Mouse (Mus musculus): ENCODE results near the gene Vopp1. TPM values are rescaled to one million over a fixed set of nuclear protein-coding genes. Genes with fewer than 3 reads are reported as not detected.
"Not testable (repeated sequence)": the region's sequence is repeated elsewhere in the genome, so short reads cannot be mapped to it uniquely, and the experiment has no call there.

The Vopp1 gene
- polyA plus RNA-seq, 1 experiment from 2014 or later: 176 TPM

DNA sequence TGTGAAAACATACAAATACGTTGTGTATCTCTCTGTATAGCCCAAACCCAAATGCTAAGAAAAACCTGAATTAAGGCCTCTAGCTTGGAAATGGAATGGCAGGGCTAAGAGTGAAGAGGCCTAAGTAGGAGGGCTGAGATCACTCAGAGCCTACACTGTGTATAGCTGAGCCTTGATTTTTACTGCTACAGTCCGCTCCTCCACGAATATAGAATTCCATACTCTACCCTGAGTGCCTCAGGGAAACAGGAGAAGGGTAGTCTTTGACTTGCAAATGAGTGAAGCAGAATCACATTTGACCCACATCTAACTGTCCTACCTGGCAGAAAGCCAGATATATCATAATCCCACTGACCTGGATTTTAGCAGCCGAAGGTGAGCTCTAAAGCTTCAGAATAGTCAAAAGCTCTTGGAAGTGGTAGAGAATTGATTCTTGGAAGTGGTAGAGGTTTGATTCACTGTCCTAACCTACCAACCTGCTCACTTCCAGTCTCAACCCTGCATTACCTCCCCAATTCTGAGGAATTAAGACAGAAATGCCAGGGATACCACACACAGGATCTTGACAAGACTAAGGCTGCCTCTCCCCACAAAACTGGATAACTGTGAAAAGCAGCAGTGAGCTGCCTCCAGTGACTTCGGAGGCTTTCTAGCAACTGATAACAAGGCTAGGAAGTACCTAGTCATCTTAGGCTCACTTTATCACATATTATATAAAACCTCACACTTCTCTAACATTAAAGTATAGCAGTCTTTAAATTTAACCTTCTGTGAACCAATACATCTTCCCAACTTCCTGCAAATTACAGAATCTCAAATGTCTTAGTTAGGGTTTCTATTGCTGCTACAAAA lies 19.5 kb downstream of the Vopp1 start:
- Histone ChIP-seq H3K9ac (no peak overlapping the region), H3K27me3 (no peaks in the 10 kb centered on the region), H3K27ac (replicated peaks) (no peak overlapping the region), H3K9me3 (peaks cover 12% of the 10 kb centered on the region; the same call in 1 of the 2 replicates), H3K4me3 (no peak overlapping the region), H3K36me3 (peaks cover 18% of the 10 kb centered on the region; the same call in 1 of the 2 replicates), H3K4me1 (replicated peaks) (no peaks in the 10 kb centered on the region), H3K4me2 (no peak overlapping the region)
- 91% methylated on average over 5 of the region's 5 CpGs for WGBS
- ATAC-seq (ENCODE audit: low read depth): no peak

- Histone ChIP-seq H3K4me3 (no peak overlapping the region), H3K27ac (replicated peaks) (no peak overlapping the region), H3K36me3 (peaks cover 18% of the 10 kb centered on the region; the same call in 1 of the 2 replicates), H3K4me1 (replicated peaks) (no peaks in the 10 kb centered on the region), H3K9me3 (no peaks in the 10 kb centered on the region), H3K9ac (no peak overlapping the region), H3K4me2 (no peak overlapping the region), H3K27me3 (no peaks in the 10 kb centered on the region)
- no peak for ATAC-seq (ENCODE audit: low read depth)
- 89% methylated on average over 2 of the region's 2 CpGs for WGBS
Observed at GRCm38 (mm10) chr6:57803130-57803529, 21.8 kb downstream of the Vopp1 start.

- no peaks in the 10 kb centered on the region for H3K36me3 ChIP-seq
- H3K27ac ChIP-seq (replicated peaks): no peak overlapping the region
- no peak overlapping the region for H3K4me2 ChIP-seq
- no peaks in the 10 kb centered on the region for H3K9me3 ChIP-seq
- H3K4me3 ChIP-seq: no peak overlapping the region
- ATAC-seq (ENCODE audit: low read depth): no peak
- H3K4me1 ChIP-seq (replicated peaks): 0 out of 2 replicates have a peak, but pooled peaks cover 3% of the 10 kb centered on the region
- no peak overlapping the region for H3K9ac ChIP-seq
- H3K27me3 ChIP-seq: no peaks in the 10 kb centered on the region
- WGBS: 95% methylated on average over 1 of the region's 1 CpGs
Observed at GRCm38 (mm10) chr6:57798986-57799385, 26.0 kb downstream of the Vopp1 start.

GRCm38 (mm10) chr6:57796853-57797423 lies 28.0 kb downstream of the Vopp1 start:
- Histone ChIP-seq H3K9me3 (no peaks in the 10 kb centered on the region), H3K36me3 (no peaks in the 10 kb centered on the region), H3K4me3 (no peak overlapping the region), H3K4me1 (replicated peaks) (0 out of 2 replicates have a peak, but pooled peaks cover 3% of the 10 kb centered on the region), H3K27ac (replicated peaks) (no peak overlapping the region), H3K4me2 (no peak overlapping the region), H3K9ac (no peak overlapping the region), H3K27me3 (no peaks in the 10 kb centered on the region)
- no peak for ATAC-seq (ENCODE audit: low read depth)
- 94% methylated on average over 3 of the region's 3 CpGs for WGBS

GRCm38 (mm10) chr6:57795835-57796234 lies 29.1 kb downstream of the Vopp1 start:
- 70% methylated on average over 3 of the region's 3 CpGs for WGBS
- Histone ChIP-seq H3K27me3 (no peaks in the 10 kb centered on the region), H3K9me3 (no peaks in the 10 kb centered on the region), H3K4me1 (replicated peaks) (0 out of 2 replicates have a peak, but pooled peaks cover 3% of the 10 kb centered on the region), H3K9ac (no peak overlapping the region), H3K36me3 (no peaks in the 10 kb centered on the region), H3K4me3 (no peak overlapping the region), H3K27ac (replicated peaks) (no peak overlapping the region; the same call in 1 of the 2 replicates), H3K4me2 (no peak overlapping the region)
- no peak for ATAC-seq (ENCODE audit: low read depth)

GRCm38 (mm10) chr6:57792821-57793220 lies 32.1 kb downstream of the Vopp1 start:
- WGBS: 83% methylated on average over 9 of the region's 9 CpGs
- H3K4me2 ChIP-seq: not testable (repeated sequence)
- peaks cover 16% of the 10 kb centered on the region for H3K36me3 ChIP-seq

DNA sequence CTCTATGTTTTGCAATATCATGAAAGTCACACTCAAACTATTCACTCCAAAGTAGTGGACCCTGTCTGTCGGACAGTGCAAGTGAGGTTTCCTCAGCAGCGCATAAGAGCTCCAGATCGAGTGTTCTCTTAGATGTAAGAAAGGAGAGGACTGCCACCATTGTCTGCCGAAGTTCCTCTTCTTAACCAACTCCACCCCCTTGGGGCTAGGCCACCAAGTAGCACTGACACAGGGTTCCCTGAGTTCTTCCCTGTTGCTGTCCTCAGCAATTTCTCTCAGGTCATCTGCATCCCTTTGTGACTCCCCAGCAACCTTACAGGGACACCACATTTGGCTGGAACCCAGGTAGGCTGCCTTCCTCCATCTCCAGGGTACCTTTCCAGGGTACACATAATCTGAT lies 34.4 kb downstream of the Vopp1 start:
- H3K9ac ChIP-seq: no peak overlapping the region
- peaks cover 6% of the 10 kb centered on the region for H3K4me1 ChIP-seq (replicated peaks)
- H3K36me3 ChIP-seq: peaks cover 22% of the 10 kb centered on the region
- 94% methylated on average over 4 of the region's 4 CpGs for WGBS
- no peak overlapping the region for H3K27ac ChIP-seq (replicated peaks)
- H3K4me2 ChIP-seq: no peak overlapping the region
- H3K4me3 ChIP-seq: no peak overlapping the region
- H3K9me3 ChIP-seq: no peaks in the 10 kb centered on the region
- no peaks in the 10 kb centered on the region for H3K27me3 ChIP-seq
- ATAC-seq (ENCODE audit: low read depth): no peak

More at GRCm38 (mm10) chr6:57792821-57793220, 32.1 kb downstream of the Vopp1 start:
- not testable (repeated sequence) for H3K4me3 ChIP-seq; H3K27ac ChIP-seq (replicated peaks); H3K4me1 ChIP-seq (replicated peaks); H3K9me3 ChIP-seq; H3K27me3 ChIP-seq; ATAC-seq (ENCODE audit: low read depth); H3K9ac ChIP-seq

DNA sequence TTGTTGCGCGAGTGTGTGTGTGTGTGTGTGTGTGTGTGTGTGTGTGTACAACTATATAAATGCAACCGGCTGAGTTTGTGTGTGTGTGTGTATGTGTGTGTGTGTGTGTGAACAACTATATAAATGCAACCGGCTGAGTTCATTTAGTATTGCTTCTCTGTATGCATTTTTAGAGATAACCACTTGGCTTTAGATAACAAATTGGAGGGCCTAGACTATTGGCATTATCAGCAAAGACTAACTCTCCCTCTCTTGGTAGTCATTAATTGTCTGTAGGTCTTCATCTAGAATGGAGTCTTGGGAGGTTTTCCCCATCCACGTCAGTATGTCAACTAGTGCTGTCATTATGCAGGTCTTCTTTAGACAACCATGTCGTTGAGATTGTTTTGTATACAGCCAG lies 37.6 kb downstream of the Vopp1 start:
- ATAC-seq (ENCODE audit: low read depth): no peak

GRCm38 (mm10) chr6:57784251-57784650 lies 40.7 kb downstream of the Vopp1 start:
- H3K4me1 ChIP-seq (replicated peaks): peaks cover 17% of the 10 kb centered on the region
- no peak for ATAC-seq (ENCODE audit: low read depth)

More for the DNA sequence above, 37.6 kb downstream of the Vopp1 start:
- no peak overlapping the region for H3K9ac ChIP-seq
- no peak overlapping the region for H3K4me2 ChIP-seq
- peaks cover 17% of the 10 kb centered on the region for H3K4me1 ChIP-seq (replicated peaks)
- H3K27ac ChIP-seq (replicated peaks): no peak overlapping the region
- H3K9me3 ChIP-seq: no peaks in the 10 kb centered on the region
- 96% methylated on average over 6 of the region's 6 CpGs for WGBS
- H3K36me3 ChIP-seq: peaks cover 22% of the 10 kb centered on the region
- H3K4me3 ChIP-seq: no peak overlapping the region
- H3K27me3 ChIP-seq: no peaks in the 10 kb centered on the region

DNA sequence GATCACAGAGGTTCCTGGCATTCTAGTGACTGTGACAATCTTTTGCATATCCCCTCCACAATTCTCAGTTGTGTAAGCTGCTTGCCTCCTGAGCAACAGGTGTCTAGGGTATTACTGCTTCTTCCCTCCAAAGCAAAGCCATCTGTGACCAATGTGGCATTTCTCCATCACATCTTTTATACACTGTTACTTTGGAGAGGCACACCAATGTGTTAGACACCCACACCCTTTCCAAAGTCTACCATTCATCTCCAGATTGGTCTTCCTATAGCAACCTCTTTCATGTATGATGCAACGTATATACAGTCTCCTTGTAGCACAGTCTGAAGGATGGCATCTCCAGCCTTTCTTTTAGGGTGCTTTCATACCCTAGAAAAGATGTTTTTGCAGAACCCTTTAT lies 42.3 kb downstream of the Vopp1 start:
- Histone ChIP-seq H3K27ac (replicated peaks) (no peak overlapping the region), H3K4me3 (no peak overlapping the region), H3K27me3 (no peaks in the 10 kb centered on the region), H3K36me3 (peaks cover 8% of the 10 kb centered on the region; the same call in 1 of the 2 replicates), H3K9me3 (no peaks in the 10 kb centered on the region), H3K4me2 (no peak overlapping the region), H3K4me1 (replicated peaks) (peaks cover 17% of the 10 kb centered on the region), H3K9ac (no peak overlapping the region)
- WGBS: 87% methylated on average over 1 of the region's 1 CpGs
- no peak for ATAC-seq (ENCODE audit: low read depth)

More at GRCm38 (mm10) chr6:57784251-57784650, 40.7 kb downstream of the Vopp1 start:
- Histone ChIP-seq H3K9me3 (no peaks in the 10 kb centered on the region), H3K36me3 (peaks cover 15% of the 10 kb centered on the region; the same call in 1 of the 2 replicates), H3K27ac (replicated peaks) (no peak overlapping the region), H3K27me3 (no peaks in the 10 kb centered on the region), H3K4me2 (no peak overlapping the region), H3K4me3 (no peak overlapping the region), H3K9ac (no peak overlapping the region)
- 98% methylated on average over 1 of the region's 1 CpGs for WGBS

DNA sequence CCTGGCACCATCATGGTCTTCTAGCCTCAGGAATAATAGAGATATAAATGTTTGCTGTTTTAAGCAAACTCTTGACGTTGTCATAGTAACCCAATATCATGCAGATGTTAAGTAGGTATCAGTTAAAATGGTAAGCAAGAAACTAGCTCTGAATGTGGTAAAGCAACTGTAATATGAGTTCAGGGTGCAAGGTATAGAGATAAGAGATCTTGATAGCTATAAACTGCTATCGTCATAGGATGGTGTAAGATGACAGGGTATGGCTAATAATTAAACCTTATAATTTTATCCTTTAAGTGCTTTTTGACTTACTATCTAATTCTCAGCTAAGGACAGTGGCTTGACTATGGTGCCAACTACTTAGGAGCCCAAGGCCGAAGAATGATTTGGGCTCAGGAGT lies 44.6 kb downstream of the Vopp1 start:
- no peak for ATAC-seq (ENCODE audit: low read depth)
- no peaks in the 10 kb centered on the region for H3K27me3 ChIP-seq
- H3K4me1 ChIP-seq (replicated peaks): peaks cover 9% of the 10 kb centered on the region
- H3K27ac ChIP-seq (replicated peaks): no peak overlapping the region
- 0 out of 2 replicates have a peak, but pooled peaks cover 11% of the 10 kb centered on the region for H3K36me3 ChIP-seq
- H3K9me3 ChIP-seq: no peaks in the 10 kb centered on the region
- H3K4me3 ChIP-seq: no peak overlapping the region
- WGBS: 93% methylated on average over 3 of the region's 3 CpGs
- no peak overlapping the region for H3K9ac ChIP-seq
- H3K4me2 ChIP-seq: no peak overlapping the region

DNA sequence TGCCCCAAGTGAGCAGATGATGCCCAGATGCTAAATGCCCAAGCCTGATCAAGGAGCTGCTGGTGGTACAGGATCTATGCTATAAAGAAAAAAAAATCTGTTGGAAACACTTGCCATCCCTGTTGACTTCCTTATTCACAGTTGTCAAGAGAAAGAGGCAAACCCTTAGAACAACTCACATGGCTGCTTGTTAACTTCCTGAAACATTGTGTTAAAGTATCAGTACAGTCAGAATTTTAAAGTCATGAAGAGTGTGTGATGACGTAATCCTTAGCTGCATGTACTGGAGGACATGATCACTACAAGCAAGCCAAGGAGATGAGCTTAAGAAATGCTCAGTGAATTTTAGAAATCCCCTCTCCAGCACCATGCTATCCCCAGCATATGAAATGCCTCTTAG lies 51.2 kb downstream of the Vopp1 start:
- Histone ChIP-seq H3K4me1 (replicated peaks) (no peaks in the 10 kb centered on the region), H3K27me3 (no peaks in the 10 kb centered on the region), H3K27ac (replicated peaks) (no peak overlapping the region), H3K4me3 (no peak overlapping the region), H3K36me3 (peaks cover 51% of the 10 kb centered on the region), H3K9ac (no peak overlapping the region), H3K4me2 (no peak overlapping the region), H3K9me3 (no peaks in the 10 kb centered on the region)
- 95% methylated on average over 1 of the region's 1 CpGs for WGBS
- ATAC-seq (ENCODE audit: low read depth): no peak
